Mouse (Mus musculus) cortical plate, adult 2 months (tissue): ENCODE results near the gene Ddah2.

Experiments used
- CTCF ChIP-seq: fragments of 200-500 bp; IDR thresholded peaks from 2 replicates; pipeline ENCODE4 v1.5.1; 2011; ENCODE audit warnings: mild to moderate bottlenecking, control low read depth, low read length; ENCODE audit not compliant: insufficient read depth; ENCODE audit errors: extremely low read depth
- POLR2A ChIP-seq: fragments of 200-500 bp; IDR thresholded peaks from 2 replicates; pipeline ENCODE4 v1.6.1; 2011; ENCODE audit warnings: mild to moderate bottlenecking, low read length, control low read depth; ENCODE audit not compliant: insufficient read depth; ENCODE audit errors: extremely low read depth

DNA sequence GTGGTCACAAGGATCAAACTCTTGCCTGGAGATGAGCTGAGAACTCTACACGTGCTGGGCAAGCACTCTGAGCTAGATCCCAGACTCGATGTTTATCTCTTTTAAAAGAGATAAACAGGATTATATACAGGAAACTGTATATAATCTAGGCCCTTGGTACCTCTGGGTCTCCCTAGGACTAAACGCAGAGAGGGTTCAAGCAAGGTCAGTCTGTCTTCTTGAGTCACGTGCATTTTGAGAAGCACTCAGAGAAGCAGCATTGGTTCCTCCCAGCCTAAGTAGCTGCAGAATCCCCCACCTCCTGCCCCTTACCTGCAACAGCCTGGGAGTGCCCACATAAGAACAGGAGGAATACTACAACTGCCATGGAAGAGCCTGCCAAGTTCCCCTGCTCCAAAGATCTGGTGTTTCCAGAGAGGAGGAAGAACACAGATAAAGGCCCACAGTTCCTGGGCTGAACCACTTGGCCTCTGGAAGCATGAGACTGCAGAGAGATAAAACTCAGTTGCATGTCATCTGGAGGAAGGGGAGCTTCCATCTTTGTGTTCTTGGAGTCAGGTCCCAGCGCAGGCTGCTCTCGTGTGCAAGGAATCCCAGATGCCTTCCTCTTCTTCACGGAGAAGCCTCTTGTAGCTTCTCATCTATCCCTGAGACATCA is 26.5 kb downstream of the Ddah2 start, which contains the start of gene Ly6g6f:
- TF ChIP-seq POLR2A: no peak
- TF ChIP-seq CTCF: no peak
